Mouse (Mus musculus) midbrain, embryonic 16.5 days (tissue): ENCODE results near the gene Mum1. TPM values are rescaled to one million over a fixed set of nuclear protein-coding genes. Genes with fewer than 3 reads are reported as not detected.
A peak's percentile ranks its signal among the peaks of the same experiment; 100 is the strongest.

ENCODE experiments used
- ATAC-seq: fragments of 200-750 bp; cut with Nextera tagmentation; 2 replicates; pipeline ENCODE4 v1.8.0; 2017; ENCODE audit warnings: moderate TSS enrichment
- H3K27ac ChIP-seq: fragments of 300-500 bp; sonication (generic); 2 replicates; pipeline ENCODE4 v1.5.1; 2014; ENCODE audit warnings: mild to moderate bottlenecking, low read length, mixed read lengths
- H3K27me3 ChIP-seq: fragments of 300-500 bp; sonication (generic); 2 replicates; pipeline ENCODE4 v1.6.1; 2014; ENCODE audit warnings: low read depth, low read length, mixed read lengths; ENCODE audit not compliant: control insufficient read depth, insufficient read depth
- H3K36me3 ChIP-seq: fragments of 300-500 bp; sonication (generic); 2 replicates; pipeline ENCODE4 v1.6.1; 2014; ENCODE audit warnings: mild to moderate bottlenecking, low read length, moderate library complexity, mixed read lengths; ENCODE audit not compliant: control insufficient read depth, insufficient read depth
- H3K4me1 ChIP-seq: fragments of 300-500 bp; sonication (generic); 2 replicates; pipeline ENCODE4 v1.6.1; 2014; ENCODE audit warnings: mild to moderate bottlenecking, low read length, mixed read lengths; ENCODE audit not compliant: control insufficient read depth, insufficient read depth
- H3K4me2 ChIP-seq: fragments of 300-500 bp; sonication (generic); 2 replicates; pipeline ENCODE4 v1.6.1; 2014; ENCODE audit warnings: mild to moderate bottlenecking, low read length, mixed read lengths
- H3K4me3 ChIP-seq: fragments of 300-500 bp; sonication (generic); 2 replicates; pipeline ENCODE4 v1.5.1; 2014; ENCODE audit warnings: low read depth, mild to moderate bottlenecking, low read length, moderate library complexity, mixed read lengths
- H3K9ac ChIP-seq: fragments of 300-500 bp; sonication (generic); 2 replicates; pipeline ENCODE4 v1.6.1; 2014; ENCODE audit warnings: low read depth, low read length, mixed read lengths
- H3K9me3 ChIP-seq: fragments of 300-500 bp; sonication (generic); replicated peaks from 2 replicates; pipeline ENCODE4 v1.6.1; 2014; ENCODE audit warnings: mild to moderate bottlenecking, low read length, mixed read lengths; ENCODE audit not compliant: control insufficient read depth, poor library complexity, severe bottlenecking
- WGBS: fragments of 180-500 bp; shearing (Covaris S2); extraction: QIAGEN DNeasy Blood & Tissue Kit; methylation state at CpG from one replicate; pipeline ENCODE4 v1.1.7; 2014; 5-methylcytosine and 5-hydroxymethylcytosine counted together
- polyA plus RNA-seq: library from polyadenylated mRNA; unstranded; fragments of >200 nt; fragmentation: Nextera tagmentation; extraction: Ambion mirVana; gene quantifications from 2 replicates; pipeline ENCODE4 v1.2.1, GENCODE M21; 2015

Mum1 gene
- polyA plus RNA-seq, 1 experiment from 2014 or later = 51.1 TPM

DNA sequence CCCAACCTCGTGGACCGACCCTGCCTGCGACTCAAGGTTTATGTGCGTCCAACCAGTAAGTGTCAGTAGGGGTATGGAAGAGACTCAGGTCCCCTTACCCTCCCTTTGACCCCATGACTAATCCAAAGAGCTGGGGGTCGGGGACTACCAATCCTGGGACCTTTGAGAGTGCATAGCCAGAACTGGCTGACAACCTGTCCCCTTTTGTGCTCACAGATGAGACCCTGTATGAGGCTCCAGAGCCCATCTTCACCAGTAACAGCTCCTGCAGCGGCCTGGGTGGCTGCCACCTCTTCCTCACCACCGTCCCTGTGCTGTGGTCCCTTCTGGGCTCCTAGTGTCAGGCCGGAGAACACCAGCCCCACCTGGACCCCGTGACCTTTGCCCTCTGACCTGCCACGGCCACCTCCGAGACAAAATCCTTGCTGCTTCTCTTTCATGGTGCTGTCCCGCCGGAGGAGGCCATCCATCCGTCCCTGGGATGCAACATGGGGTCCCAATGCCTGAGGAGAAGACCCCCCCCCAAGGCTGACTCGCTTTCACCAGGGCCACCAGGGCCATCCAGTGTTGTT lies 37.7 kb upstream of the Mum1 start:
- no peak overlapping the region for H3K4me3 ChIP-seq
- ATAC-seq = no peak
- 49% methylated on average over 15 of the region's 15 CpGs for WGBS

DNA sequence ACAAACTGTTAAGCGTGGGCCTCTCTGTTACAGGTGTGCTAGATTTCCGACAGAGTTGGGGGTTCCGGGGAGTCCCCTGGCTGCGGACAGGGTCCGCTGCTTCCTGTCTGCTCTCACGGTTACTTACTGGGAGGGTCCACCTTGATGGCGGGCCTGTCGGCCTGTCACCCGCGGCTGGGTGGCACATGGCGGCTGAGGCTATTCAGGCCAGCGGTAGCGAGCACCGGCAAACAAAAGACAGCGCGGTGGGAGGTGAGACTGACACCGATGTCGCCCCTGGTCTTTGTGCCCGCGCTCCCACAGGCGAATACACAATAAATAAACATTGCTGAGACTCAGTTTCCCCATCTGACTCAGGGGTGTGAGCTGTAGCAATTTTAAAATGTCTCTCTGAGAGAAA lies 36.2 kb upstream of the Mum1 start:
- peak; percentile 2; the same call in 1 of the 2 replicates for ATAC-seq
- H3K27me3 ChIP-seq = no peaks in the 10 kb centered on the region
- peak overlapping the region; percentile 35 for H3K4me3 ChIP-seq
- H3K36me3 ChIP-seq = peaks cover 14% of the 10 kb centered on the region
- peak overlapping the region; percentile 66 for H3K4me2 ChIP-seq
- WGBS = 5% methylated on average over 21 of the region's 21 CpGs
- peak overlapping the region; percentile 82 for H3K27ac ChIP-seq
- peaks cover 13% of the 10 kb centered on the region for H3K4me1 ChIP-seq
- H3K9ac ChIP-seq = peak overlapping the region; percentile 78
- no peaks in the 10 kb centered on the region for H3K9me3 ChIP-seq

More for the DNA sequence above, 37.7 kb upstream of the Mum1 start:
- Histone ChIP-seq H3K9me3 (no peaks in the 10 kb centered on the region), H3K36me3 (peaks cover 14% of the 10 kb centered on the region), H3K9ac (0 out of 2 replicates have a peak overlapping the region, but pooled peaks have one; percentile 6), H3K27ac (peak overlapping the region; percentile 70), H3K4me2 (no peak overlapping the region), H3K27me3 (no peaks in the 10 kb centered on the region), H3K4me1 (peaks cover 13% of the 10 kb centered on the region)

- H3K4me3 ChIP-seq = peak overlapping the region; percentile 35
- WGBS = 2% methylated on average over 48 of the region's 48 CpGs
- no peaks in the 10 kb centered on the region for H3K9me3 ChIP-seq
- peak overlapping the region; percentile 78 for H3K9ac ChIP-seq
- H3K36me3 ChIP-seq = peaks cover 14% of the 10 kb centered on the region
- ATAC-seq = peak; percentile 30; the same call in 1 of the 2 replicates
- peak overlapping the region; percentile 82 for H3K27ac ChIP-seq
- peak overlapping the region; percentile 66 for H3K4me2 ChIP-seq
- peaks cover 13% of the 10 kb centered on the region for H3K4me1 ChIP-seq
- no peaks in the 10 kb centered on the region for H3K27me3 ChIP-seq
Observed at GRCm38 (mm10) chr10:80190491-80191051, 35.7 kb upstream of the Mum1 start.

- no peak overlapping the region for H3K27ac ChIP-seq
- ATAC-seq = no peak
- no peaks in the 10 kb centered on the region for H3K27me3 ChIP-seq
- WGBS = 32% methylated on average over 6 of the region's 6 CpGs
- H3K36me3 ChIP-seq = no peaks in the 10 kb centered on the region
- no peak overlapping the region for H3K4me3 ChIP-seq
- no peaks in the 10 kb centered on the region for H3K9me3 ChIP-seq
- no peak overlapping the region for H3K4me2 ChIP-seq
- no peak overlapping the region for H3K9ac ChIP-seq
- peaks cover 13% of the 10 kb centered on the region for H3K4me1 ChIP-seq
Observed at GRCm38 (mm10) chr10:80193976-80194375, 32.3 kb upstream of the Mum1 start.

- Histone ChIP-seq H3K4me1 (peaks cover 13% of the 10 kb centered on the region), H3K27ac (no peak overlapping the region), H3K9me3 (no peaks in the 10 kb centered on the region), H3K4me2 (no peak overlapping the region), H3K27me3 (no peaks in the 10 kb centered on the region), H3K36me3 (no peaks in the 10 kb centered on the region), H3K4me3 (no peak overlapping the region), H3K9ac (no peak overlapping the region)
- no peak for ATAC-seq
- 11% methylated on average over 8 of the region's 8 CpGs for WGBS
Observed at GRCm38 (mm10) chr10:80194441-80194840, 31.8 kb upstream of the Mum1 start.

DNA sequence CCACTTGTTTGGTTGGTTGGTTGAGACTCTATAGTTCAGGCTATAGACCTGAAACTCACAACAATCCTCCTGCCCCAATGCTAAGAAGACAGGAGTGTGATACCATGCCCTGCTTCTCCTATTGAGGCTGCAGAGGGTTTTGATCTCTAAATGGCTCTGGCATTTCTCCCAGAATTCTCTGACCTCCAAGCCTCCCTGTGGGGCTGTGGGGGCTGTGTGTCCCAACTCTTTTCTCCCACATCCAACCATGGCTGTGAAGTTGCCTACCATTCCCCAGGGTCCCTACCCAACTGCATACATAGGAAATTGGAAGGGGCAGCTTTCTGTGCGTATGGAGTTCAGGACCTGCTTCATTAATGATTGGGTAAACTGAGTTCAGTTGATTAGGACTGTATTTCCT lies 30.1 kb upstream of the Mum1 start:
- ATAC-seq = no peak
- H3K9ac ChIP-seq = no peak overlapping the region
- no peaks in the 10 kb centered on the region for H3K36me3 ChIP-seq
- H3K4me3 ChIP-seq = no peak overlapping the region
- H3K4me2 ChIP-seq = no peak overlapping the region
- H3K4me1 ChIP-seq = no peaks in the 10 kb centered on the region
- 68% methylated on average over 1 of the region's 1 CpGs for WGBS
- H3K27ac ChIP-seq = no peak overlapping the region
- H3K9me3 ChIP-seq = no peaks in the 10 kb centered on the region
- no peaks in the 10 kb centered on the region for H3K27me3 ChIP-seq

DNA sequence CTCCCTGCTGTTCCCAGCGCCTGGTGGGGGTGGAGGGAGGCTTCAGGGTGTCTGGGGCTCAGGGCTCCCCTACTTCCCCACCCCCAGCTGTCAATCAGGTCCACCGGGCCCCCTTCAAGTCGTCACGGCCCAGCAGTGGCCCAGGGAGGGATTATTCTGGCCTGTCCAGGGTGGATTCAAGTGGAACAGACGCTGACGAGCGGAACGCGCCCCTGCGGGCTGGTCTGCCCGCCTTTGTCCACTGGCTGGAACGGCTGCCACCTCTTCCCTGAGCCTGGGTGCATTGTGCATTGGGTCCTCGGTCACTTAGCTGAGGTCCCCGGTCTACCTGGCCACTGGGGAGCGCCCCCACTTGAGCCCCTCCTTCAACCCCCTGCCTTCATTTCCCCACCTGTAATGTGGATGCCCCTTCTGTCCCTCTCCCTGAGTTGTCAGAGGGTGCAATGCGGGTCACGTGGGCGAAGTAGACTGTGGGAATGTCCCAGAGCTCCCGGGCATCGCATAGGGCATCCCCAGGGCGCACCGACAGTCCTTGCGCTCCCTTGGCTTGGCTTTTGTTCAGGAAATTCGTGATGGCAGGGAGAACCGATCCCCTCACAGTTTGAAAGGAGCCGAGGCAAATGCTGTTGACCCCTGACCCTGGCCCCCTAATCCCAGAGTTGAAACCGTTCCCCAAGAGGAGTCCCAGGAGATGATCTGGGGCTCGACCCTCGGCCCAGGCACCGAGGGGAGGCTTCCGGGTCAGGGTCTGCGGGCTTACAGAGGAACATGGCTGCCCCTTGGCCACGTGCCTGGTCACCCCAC lies 29.3 kb upstream of the Mum1 start:
- no peak for ATAC-seq
- H3K27ac ChIP-seq = no peak overlapping the region; the same call in 1 of the 2 replicates

GRCm38 (mm10) chr10:80199440-80200008 lies 26.7 kb upstream of the Mum1 start:
- ATAC-seq = peak; percentile 77
- Histone ChIP-seq H3K27me3 (no peaks in the 10 kb centered on the region), H3K9me3 (no peaks in the 10 kb centered on the region), H3K9ac (0 out of 2 replicates have a peak overlapping the region, but pooled peaks have one; percentile 20), H3K4me2 (no peak overlapping the region), H3K36me3 (no peaks in the 10 kb centered on the region), H3K27ac (no peak overlapping the region), H3K4me1 (peaks cover 5% of the 10 kb centered on the region), H3K4me3 (no peak overlapping the region)
- 26% methylated on average over 3 of the region's 3 CpGs for whole genome bisulfite sequencing

More for the DNA sequence above, 29.3 kb upstream of the Mum1 start:
- H3K4me1 ChIP-seq = no peaks in the 10 kb centered on the region
- H3K36me3 ChIP-seq = no peaks in the 10 kb centered on the region
- no peak overlapping the region for H3K4me2 ChIP-seq
- H3K9ac ChIP-seq = 0 out of 2 replicates have a peak overlapping the region, but pooled peaks have one; percentile 30
- H3K9me3 ChIP-seq = no peaks in the 10 kb centered on the region
- no peaks in the 10 kb centered on the region for H3K27me3 ChIP-seq
- H3K4me3 ChIP-seq = no peak overlapping the region
- whole genome bisulfite sequencing = 20% methylated on average over 33 of the region's 33 CpGs
